Mouse (Mus musculus) left cerebral cortex, adult 18-20 months (tissue): Measurements from ENCODE around the gene Scgb1a1. TPM values are rescaled to one million over a fixed set of nuclear protein-coding genes. Genes with fewer than 3 reads are reported as not detected.
"Not testable (repeated sequence)": the region's sequence is repeated elsewhere in the genome, so short reads cannot be mapped to it uniquely, and the experiment has no call there.

Experiments used
- DNase-seq, 2 experiments: peaks; one replicate each; pipeline ENCODE4 v3.0.0; 2021 to 2022; ENCODE audit warnings: low spot score in 2 of 2, mixed read lengths in 1 of 2
- total RNA-seq, 2 experiments: library from RNA; stranded (reverse); gene quantifications; 2 replicates each; pipeline ENCODE4 v1.2.3; 2021

Scgb1a1 gene
- total RNA-seq, 2 experiments from 2014 or later, result not detected

DNA sequence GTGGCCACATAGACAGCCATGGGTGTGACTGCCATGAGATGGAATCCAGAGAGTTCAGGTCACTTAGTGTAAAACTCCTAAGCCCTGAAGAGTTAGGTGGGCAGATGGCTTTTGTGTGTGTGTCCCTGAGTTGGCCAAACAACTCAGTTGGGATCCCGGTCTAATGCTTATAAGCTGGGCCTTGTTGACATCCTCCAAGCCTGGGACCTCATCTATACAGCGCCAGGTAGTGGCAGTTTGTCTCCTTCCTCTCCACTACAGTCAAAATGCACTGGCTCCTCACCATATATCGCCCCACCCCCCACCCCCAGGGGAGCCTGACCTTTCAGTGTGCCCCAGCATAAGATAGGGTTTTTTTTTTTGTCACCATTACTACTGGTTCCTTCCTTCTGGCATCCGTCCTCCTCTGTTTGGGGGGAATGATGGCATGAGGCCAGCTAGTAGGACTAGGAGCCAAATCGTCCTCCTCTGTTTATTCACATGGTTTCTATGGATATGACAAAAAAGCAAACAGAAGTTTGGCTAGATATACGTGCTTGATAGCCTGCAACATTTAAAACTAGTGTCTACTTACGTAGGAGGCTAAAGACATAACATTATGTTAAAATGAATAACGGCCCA is 18.0 kb downstream of the Scgb1a1 start:
- peak; percentile 20 to 25 for DNase-seq

- DNase-seq, result no peak
Measured at GRCm38 (mm10) chr19:9067292-9067691, 20.5 kb downstream of the Scgb1a1 start.

DNA sequence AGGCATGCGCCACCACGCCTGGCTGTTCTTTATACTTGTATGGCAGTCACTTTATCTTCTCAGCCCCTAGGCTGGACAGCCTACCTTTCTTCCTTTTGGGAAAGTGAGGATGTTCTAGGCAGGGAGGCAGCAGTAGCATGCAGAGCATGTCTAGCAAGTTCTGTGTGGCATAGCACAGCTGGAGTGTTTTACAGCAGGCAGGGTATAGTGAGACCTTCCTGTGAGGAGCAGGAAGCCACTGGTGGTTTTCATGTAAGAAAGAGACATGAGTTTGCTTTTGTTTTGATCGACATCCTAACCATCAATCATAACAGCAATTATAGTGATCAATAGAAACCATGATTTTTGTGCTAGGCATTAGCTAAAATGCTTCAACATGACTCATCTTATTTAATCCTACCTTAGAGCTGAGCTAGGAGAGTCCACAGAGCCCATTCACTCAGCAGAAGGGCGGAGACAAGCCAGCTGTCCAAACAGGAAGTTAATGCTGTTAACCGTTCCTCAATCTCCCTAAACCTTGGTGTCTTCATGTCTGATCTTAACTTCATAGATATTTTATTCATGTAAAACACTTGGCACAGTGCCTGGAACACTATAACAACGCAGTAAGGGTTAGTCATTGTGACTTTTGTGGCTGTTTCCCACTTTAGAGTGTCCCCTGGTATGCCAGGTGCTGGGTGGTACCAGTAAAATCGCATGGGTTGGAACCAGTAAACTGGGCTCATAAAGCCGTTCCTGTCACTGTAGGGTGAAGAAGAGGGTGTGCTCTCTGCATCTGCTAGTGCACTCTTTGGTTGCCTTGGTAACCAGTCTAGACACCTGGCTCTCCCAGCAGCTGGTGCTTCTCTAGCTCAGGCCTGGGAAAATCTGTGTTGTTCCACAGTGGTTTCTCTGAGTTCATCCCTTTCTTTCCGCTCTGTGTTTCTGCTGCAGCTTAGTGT is 21.9 kb downstream of the Scgb1a1 start:
- peak in 1 of 2 experiments; percentile 8 for DNase-seq

DNA sequence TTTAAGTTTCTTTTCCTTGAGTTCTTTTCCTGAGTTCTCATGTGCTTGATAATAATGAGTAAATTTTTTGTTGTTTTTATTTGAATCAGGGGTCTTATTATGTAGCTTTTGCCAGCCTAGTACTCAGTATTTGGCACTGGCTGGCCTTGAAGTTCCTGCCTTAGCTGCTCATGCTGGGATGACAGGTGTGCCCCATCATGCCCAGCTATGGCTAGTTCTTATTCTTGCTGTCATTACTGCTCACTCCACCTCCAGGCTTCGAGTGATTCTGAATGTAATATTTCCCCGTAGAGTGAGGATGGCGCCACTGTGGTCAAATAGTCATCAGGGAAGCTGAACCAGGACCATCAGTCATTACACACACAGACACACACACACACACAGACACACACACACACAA is 23.9 kb downstream of the Scgb1a1 start:
- DNase-seq, result no peak

DNA sequence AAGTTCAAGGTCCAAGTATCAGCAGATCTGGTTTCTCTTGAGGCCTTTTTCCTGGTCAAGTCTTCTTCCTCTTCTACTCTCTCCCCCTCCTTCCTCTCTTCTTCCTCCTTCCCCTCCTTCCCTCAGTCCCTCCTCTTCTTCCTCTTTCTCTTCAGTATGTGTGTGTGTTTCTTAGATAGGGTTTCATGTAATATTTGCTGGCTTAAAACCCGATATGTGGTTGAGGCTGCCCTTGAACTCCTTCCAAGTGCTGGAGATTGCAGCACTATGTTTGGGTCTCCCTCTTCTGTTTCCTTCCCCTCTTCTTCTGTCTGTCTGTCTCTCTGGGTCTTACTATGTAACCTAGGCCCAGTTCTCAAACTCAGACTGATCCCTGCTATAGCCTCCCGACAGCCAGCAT is 24.9 kb downstream of the Scgb1a1 start:
- DNase-seq, result no peak

DNA sequence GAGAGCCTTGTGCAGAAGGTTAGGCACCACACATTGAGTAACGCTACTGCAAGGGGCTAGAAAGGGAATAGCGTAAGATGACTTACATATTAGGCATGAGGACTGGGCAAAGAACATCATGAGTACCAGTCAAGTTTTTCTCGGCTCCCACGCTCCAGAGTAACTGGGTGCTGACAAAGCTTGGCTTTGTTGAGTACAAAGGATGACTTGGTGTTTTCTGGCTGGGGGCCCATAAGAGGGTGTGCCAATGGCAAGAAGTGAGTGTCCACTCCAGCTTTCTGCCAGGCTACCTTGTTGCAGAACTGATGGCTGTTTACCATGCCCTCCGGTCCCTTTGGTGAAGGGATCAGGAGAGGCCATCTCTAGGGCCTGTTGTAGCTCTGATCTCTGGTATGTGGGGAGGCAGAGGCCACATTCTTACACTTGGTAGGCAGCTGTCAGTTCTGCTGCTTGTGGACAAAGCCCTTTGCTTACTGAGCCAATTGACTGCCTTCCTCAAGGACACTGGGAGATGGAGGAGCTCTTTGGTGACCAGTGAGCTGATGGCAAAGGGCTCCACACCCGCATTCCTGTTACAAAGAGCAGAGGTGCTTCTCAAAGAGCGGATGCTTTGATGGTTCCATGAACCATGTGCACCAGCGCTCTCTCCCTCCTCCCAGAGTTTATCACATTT is 26.4 kb downstream of the Scgb1a1 start:
- no peak for DNase-seq

DNA sequence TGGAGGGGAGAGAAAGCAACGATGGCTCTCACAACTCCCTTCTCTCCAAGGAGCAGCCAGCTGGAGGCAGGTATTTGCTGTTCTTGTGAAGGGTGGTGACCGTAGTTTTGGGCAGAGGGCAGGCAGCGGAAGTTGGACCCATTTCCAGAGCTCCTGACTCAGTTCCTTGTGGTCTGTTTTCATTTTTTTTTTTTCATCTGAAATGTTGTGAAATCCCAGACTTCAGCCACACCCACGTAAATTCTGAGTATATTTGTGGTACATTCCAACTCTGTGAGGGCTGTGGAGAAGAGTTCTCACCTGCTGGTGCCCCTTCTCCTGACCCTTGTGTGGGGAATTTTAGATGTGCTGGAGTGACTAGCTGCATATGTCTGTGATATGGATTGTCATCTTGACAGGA is 27.7 kb downstream of the Scgb1a1 start:
- no peak for DNase-seq

GRCm38 (mm10) chr19:9059391-9059790 is 28.4 kb downstream of the Scgb1a1 start:
- DNase-seq, result no peak

DNA sequence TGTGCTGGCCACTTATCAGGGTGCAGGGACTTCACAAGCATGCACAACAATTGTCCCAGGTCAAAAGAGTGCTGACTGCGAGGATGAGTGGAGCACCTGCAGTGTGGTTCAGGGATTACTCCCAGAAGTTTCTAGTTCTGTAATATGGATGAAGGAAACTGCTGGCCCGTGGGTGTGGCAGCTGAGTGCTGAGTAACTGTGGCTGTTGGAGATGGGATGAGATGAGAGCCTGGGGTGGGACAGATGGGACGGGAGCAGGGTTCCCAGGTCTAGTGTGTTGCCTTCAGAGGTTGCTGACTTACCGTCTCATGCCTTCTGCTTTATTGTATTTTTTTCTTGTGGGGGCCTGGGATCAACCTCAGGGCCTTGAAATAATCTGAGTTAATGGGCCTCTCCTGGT is 28.8 kb downstream of the Scgb1a1 start:
- no peak for DNase-seq

GRCm38 (mm10) chr19:9058331-9058884 is 29.4 kb downstream of the Scgb1a1 start:
- no peak for DNase-seq

DNA sequence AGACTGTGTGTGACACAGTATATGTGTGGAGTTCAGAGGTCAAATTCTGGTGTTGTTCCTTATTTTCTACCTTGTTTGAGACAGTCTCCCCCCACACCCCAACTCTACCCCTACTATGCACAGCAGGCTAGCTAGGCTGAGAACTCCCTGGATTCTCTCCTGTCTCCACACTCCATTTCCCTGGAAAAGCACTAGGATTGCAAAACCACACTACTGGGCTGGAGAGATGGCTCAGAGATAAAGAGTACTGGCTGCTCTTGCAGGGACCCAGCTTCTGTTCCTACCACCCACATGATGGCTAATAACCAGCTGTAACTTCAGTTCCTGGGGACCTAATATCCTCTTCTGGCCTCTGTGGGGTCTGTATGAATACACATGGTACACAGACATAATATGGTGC is 30.1 kb downstream of the Scgb1a1 start:
- DNase-seq, result no peak

DNA sequence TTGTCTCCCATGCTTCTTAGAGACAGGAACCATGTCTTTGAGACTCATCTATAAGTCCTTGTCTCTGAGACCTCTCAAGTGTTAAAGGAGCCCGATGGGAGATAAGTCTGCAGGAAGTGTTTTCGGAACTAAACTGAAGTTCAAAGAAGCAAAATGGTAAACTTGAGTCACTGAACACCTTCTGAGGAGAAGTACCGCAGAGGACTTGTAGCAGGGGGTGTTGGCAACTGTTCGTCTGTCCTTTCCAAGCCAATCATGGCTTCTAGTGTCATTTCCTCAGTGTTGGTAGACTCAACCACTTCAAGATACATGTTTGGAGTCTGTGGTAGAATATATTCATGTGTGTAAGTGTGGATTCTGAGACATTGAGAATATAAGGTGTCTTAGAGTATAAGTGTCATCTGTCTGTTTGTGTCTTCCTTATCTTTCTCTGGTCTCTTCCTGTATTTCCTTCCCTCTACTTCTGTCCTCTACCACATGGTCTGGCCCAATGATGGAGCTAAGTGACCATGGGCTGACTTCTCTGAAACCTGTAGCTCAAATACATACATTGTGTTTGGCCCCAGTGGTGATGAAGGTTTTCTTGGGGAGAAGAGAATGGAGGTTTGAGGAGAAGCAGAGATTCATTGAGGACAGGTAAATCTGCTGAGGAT is 31.9 kb downstream of the Scgb1a1 start:
- DNase-seq, result no peak

DNA sequence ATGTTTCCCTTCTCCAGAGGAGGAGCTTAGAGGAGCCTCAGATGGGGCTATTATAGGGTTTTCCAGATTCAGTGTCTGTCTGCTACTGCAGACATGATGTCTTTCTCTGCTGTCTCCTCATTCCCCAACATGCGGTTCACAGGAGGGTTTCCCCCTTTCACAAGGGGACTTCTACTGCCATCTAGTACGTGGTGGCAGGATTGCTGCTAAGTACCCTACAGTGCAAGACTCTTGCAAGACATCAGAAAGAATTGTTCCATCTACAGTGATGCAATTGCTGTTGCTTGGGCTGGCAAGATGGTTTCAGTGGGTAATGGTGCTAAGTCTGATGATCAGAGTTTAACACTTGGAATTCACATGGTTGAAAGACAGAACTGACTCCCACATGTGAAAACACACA is 32.6 kb downstream of the Scgb1a1 start:
- no peak for DNase-seq

- DNase-seq, result no peak
Measured at GRCm38 (mm10) chr19:9052803-9053431, 34.8 kb downstream of the Scgb1a1 start.

DNA sequence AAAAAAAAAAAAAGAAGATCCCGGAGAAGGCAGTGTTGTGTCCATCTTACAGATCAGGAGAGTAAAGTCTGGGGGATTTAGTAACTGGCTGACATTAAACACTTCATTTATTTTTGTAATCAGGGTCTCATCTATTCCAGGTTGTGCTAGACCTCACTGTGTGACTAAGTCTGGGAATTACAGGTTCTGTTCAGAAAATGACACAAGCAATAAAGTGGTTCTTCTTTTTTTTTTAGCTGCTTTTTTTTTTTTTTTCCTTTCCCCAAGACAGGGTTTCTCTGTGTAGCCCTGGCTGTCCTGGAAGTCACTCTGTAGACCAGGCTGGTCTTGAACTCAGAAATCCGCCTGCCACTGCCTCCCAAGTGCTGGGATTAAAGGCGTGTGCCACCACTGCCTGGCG is 35.8 kb downstream of the Scgb1a1 start:
- not testable (repeated sequence) for DNase-seq

DNA sequence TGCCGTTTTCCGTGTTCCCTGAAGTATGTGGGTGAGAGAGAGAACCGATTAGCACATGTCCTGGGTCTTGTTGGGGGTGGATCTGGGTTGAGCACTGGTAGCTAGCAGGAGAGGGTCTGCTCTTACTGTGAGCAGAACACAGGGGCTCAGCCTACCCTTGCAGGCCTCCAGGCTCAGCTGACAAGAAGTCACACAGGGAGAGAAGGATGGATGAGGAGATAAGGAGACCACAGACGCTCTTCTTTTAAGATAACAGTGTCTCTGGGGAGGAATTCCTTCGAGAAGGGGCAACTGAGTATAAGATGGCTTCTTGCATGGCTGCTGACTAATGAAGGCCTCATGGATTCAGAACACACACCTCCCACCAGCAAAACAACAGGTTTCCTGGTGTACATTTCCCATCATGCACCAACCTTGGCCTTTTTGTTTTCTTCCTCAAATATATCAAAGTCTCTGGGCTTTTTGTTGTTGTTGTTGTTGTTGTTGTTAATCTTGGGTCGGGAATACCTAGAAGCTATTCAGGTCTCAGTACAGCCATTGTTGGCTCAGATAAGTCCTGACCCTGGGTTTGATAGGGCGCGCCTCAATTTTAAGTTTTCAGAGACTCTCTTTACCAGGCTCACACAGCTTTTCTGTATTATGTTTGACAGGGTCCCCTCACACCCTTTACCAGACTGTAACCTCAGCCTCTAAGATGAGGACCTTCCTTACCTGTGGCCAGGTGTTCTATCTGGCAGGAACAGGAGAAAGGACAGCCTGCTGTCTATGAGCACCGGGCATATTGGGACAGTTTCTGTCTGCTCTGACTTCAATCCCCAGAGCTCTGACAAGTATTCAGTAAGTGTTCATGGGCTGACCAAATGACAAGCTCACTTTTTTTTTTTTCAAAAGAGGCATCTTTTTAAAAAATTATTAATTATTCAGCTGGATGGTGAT is 37.2 kb downstream of the Scgb1a1 start:
- no peak for DNase-seq

- DNase-seq, result no peak
Measured at GRCm38 (mm10) chr19:9048981-9049687, 38.6 kb downstream of the Scgb1a1 start.

DNA sequence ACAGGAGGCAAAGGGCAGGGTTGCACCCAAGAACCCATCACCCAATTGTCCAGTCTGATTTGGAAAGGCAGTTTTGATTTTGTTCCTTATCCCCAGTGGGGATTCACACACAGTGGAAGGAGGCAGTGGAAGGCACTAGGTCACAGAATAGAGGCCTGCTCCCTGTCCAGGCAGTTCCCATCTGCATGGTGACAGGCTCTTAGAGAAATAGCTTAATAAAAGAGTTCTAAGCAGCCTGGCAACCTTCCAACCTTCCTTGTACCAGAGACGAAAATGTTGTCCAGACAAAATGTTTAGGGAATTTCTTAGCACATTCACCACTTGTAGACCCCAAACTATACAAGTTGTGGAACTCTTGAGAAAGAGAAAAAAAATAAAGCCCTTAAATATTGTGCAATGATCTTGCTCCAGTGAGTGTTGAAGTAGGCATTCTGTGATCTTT is 39.8 kb downstream of the Scgb1a1 start:
- no peak for DNase-seq
